Mouse (Mus musculus) liver, adult 2 months (tissue): ENCODE data around the gene Fosl1.
A peak's percentile ranks its signal among the peaks of the same experiment; 100 is the strongest.

ENCODE experiments used
- CTCF ChIP-seq: fragments of 200-500 bp; IDR thresholded peaks from 2 replicates; pipeline ENCODE4 v1.5.1; 2011; ENCODE audit warnings: low read depth, low read length, control low read depth
- POLR2A ChIP-seq: fragments of 200-500 bp; IDR thresholded peaks from 2 replicates; pipeline ENCODE4 v1.6.1; 2011; ENCODE audit warnings: low read length, control low read depth; ENCODE audit not compliant: insufficient read depth; ENCODE audit errors: extremely low read depth

GRCm38 (mm10) chr19:5423561-5423960, 23.8 kb upstream of the Fosl1 start:
- TF ChIP-seq CTCF (no peak), POLR2A (0 out of 2 replicates have a peak, but pooled peaks have one; percentile 9)
